Mouse (Mus musculus): ENCODE measurements at regions not wholly inside any gene's neighbourhood (a gene's known extent, or its start where the extent isn't known, plus 50 kb on each side); places are given as distances from the start of the nearest gene placed in this dataset.
A peak's percentile ranks its signal among the peaks of the same experiment; 100 is the strongest.

GRCm38 (mm10) chr4:124323589-124323988 lies 287.0 kb downstream of the 3100002H09Rik start:
- DNase-seq (ENCODE audit: low spot score in 2 of 2), result no peak

GRCm38 (mm10) chr4:124321221-124321620 lies 289.4 kb downstream of the 3100002H09Rik start:
- DNase-seq (ENCODE audit: low spot score in 2 of 2), result no peak

- DNase-seq (ENCODE audit: low spot score in 2 of 2), result no peak
These were observed 293.6 kb downstream of the 3100002H09Rik start for GRCm38 (mm10) chr4:124317042-124317441.

GRCm38 (mm10) chr4:124311657-124312056 lies 298.9 kb downstream of the 3100002H09Rik start:
- DNase-seq (ENCODE audit: low spot score in 2 of 2), result no peak

GRCm38 (mm10) chr4:124310594-124310993 lies 300.0 kb downstream of the 3100002H09Rik start:
- DNase-seq (ENCODE audit: low spot score in 2 of 2), result no peak

GRCm38 (mm10) chr4:124305871-124306555 lies 304.6 kb downstream of the 3100002H09Rik start:
- DNase-seq (ENCODE audit: low spot score in 2 of 2), result peak in 1 of 2 experiments; percentile 15

- peak; percentile 16 to 67 for DNase-seq (ENCODE audit: low spot score in 2 of 2)
These were observed 307.7 kb downstream of the 3100002H09Rik start for GRCm38 (mm10) chr4:124302950-124303349.

- DNase-seq (ENCODE audit: low spot score in 2 of 2), result no peak
These were observed 311.8 kb downstream of the 3100002H09Rik start for GRCm38 (mm10) chr4:124298667-124299437.

- DNase-seq (ENCODE audit: low spot score in 2 of 2), result no peak
These were observed 318.3 kb downstream of the 3100002H09Rik start for GRCm38 (mm10) chr4:124292254-124292653.

GRCm38 (mm10) chr4:124291767-124292166 lies 318.8 kb downstream of the 3100002H09Rik start:
- no peak for DNase-seq (ENCODE audit: low spot score in 2 of 2)

- no peak for DNase-seq (ENCODE audit: low spot score in 2 of 2)
These were observed 323.1 kb downstream of the 3100002H09Rik start for GRCm38 (mm10) chr4:124287471-124287870.

GRCm38 (mm10) chr4:124278681-124279080 lies 331.9 kb downstream of the 3100002H09Rik start:
- no peak for DNase-seq (ENCODE audit: low spot score in 2 of 2)

- no peak for DNase-seq (ENCODE audit: low spot score in 2 of 2)
These were observed 333.0 kb downstream of the 3100002H09Rik start for GRCm38 (mm10) chr4:124277456-124278181.

- peak in 1 of 2 experiments; percentile 16 for DNase-seq (ENCODE audit: low spot score in 2 of 2)
These were observed 333.7 kb downstream of the 3100002H09Rik start for GRCm38 (mm10) chr4:124276741-124277455.

GRCm38 (mm10) chr4:124272002-124272401 lies 338.6 kb downstream of the 3100002H09Rik start:
- DNase-seq (ENCODE audit: low spot score in 2 of 2), result no peak

- DNase-seq (ENCODE audit: low spot score in 2 of 2), result no peak
These were observed 342.2 kb downstream of the 3100002H09Rik start for GRCm38 (mm10) chr4:124268404-124268803.

GRCm38 (mm10) chr4:124266573-124266972 lies 344.0 kb downstream of the 3100002H09Rik start:
- no peak for DNase-seq (ENCODE audit: low spot score in 2 of 2)

GRCm38 (mm10) chr4:124265527-124265926 lies 345.1 kb downstream of the 3100002H09Rik start:
- peak; percentile 16 to 69 for DNase-seq (ENCODE audit: low spot score in 2 of 2)

- DNase-seq (ENCODE audit: low spot score in 2 of 2), result no peak
These were observed 339.2 kb upstream of the 4930535I16Rik start for GRCm38 (mm10) chr4:124257006-124257405.

GRCm38 (mm10) chr4:124256515-124256914 lies 338.7 kb upstream of the 4930535I16Rik start:
- no peak for DNase-seq (ENCODE audit: low spot score in 2 of 2)

- DNase-seq (ENCODE audit: low spot score in 2 of 2), result no peak
These were observed 337.3 kb upstream of the 4930535I16Rik start for GRCm38 (mm10) chr4:124255183-124255543.

Measured in left cerebral cortex, adult 9 months (tissue).